Mouse (Mus musculus): Measurements from ENCODE around the gene 9430038I01Rik.

9430038I01Rik gene

DNA sequence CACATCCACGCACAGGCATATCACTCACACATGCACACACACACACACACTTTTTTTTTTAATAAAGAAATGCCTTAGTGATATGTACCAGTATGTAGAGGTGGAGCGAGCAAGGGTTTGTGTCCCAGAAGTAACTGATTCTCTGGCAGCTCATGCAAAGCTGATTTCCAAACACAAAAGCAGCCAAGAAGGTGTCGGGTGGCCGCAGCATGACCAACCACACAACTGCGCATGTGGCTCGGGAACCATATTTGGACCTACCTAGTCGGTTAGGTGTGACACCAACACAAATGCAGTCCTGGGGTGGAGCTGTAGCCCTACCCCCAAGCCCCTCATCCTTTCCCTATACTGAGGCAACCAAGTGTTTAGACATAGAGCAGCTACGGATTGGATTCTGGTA, 45.5 kb downstream of the 9430038I01Rik start:
- no peak for DNase-seq

DNA sequence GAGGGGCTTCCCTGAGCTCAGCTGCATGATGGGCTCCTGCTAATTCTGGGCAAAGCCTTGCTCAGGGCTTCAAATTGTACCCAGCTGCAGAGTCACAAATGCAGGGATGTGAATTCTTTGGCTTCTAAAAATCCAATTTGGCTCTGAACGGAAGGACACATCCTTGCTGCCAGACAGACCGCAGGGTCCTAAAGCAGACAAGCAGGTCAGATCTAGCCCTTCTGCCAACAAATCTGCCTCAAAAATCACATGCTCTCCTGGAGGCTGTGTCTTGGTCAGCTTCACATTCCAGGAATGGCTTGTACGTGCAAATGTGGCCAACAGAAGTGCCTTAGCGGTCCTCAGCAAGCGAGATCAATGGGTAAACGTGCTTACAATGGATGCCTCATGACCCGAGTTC, 46.0 kb downstream of the 9430038I01Rik start:
- no peak for DNase-seq

DNA sequence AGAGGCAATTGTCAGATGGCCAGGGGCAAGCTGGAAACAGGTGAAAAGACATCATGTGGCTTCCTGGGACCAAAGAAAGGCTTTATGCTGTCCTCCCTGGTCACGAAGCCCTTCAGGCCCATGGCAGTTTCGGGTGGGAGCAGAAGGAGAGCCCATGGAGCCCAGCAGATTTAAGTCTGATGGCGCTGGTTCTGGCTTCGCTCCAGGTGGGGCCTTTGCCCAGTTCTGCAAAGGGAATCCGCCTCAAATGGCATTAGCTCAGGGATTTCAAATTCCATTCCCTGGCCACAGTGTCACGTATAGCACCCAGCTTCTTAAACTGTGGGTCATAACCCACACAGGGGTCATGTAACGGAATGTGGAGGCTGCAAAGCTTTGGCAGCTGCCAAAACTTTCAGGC, 63.7 kb downstream of the 9430038I01Rik start:
- no peak for DNase-seq

DNA sequence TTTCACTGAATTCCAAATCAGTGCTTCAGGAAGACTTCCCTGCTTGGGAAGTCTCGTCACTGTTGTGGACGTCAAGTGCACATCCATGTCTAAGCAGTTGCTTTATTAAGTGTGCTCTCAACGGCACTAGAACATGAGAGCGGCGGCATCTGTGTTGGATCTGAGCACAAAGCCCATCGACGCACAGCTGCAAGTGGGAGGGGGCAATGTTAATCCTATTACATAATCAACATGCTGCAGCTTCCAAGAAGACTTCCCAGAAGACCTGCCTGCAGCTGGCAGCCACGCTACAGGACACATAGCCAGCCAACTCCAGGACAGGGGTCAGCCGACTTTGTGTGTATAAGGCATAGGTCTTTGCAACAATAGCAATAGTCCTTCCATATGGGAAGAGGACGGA, 64.5 kb downstream of the 9430038I01Rik start:
- no peak for DNase-seq

DNA sequence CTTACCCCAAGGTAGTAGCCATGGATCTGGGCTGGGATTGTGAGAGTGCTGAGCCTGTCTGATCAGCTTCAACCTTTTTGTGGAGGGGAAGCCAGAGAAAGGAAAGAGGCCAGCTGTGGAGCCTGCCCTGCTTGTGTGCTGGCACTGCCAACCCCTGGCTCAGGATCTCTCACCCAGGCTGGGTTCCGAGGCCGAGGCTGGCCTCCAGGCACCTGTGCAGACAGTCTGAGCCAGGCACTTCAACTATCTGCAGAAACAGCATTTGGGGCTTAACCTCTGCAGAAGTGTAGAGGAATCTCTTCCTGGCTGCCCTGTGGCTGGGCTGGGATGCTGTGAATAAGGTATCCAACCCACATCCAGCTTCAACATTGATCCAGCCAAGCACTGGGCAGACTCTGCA, 76.6 kb downstream of the 9430038I01Rik start:
- no peak for DNase-seq
